Mouse (Mus musculus): ENCODE results near the gene Zfp202. TPM values are rescaled to one million over a fixed set of nuclear protein-coding genes. Genes with fewer than 3 reads are reported as not detected.

The Zfp202 gene
- polyA plus RNA-seq, 1 experiment from 2014 or later: 11.1 TPM

DNA sequence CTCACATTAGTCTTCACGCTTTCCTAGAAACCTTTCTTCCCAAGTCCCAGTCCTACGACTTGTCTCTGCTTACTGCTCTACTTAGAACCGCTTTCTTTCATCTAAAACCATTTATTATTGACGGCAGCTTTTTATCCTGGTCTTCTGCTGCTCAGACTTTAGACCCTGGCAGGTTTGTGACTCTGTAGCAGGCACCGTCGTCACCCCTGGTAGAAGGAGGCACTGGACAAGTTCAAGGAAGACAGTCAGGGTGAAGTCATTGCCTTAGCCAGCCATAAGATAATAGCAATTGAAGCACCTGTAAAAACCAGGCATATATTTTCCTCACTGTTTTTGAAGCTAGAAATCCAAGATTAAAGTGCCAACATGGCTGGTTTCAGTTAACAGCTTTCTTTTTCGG lies 43.1 kb downstream of the Zfp202 start:
- H3K4me2 ChIP-seq (replicated peaks): no peak overlapping the region
- no peak for DNase-seq (ENCODE audit: low spot score)
- no peaks in the 10 kb centered on the region for H3K27me3 ChIP-seq (ENCODE audit: control insufficient read depth, insufficient read depth, low read length)
- 86% methylated on average over 7 of the region's 7 CpGs for WGBS
- H3K27ac ChIP-seq: no peak overlapping the region
- H3K9me3 ChIP-seq (ENCODE audit: control insufficient read depth, low read length): peaks cover 4% of the 10 kb centered on the region; the same call in 1 of the 2 replicates
- H3K9ac ChIP-seq: no peak overlapping the region
- no peak overlapping the region for H3K4me3 ChIP-seq (replicated peaks; ENCODE audit: low read length)
- no peak for ATAC-seq (ENCODE audit: low FRiP score)
- H3K4me1 ChIP-seq (replicated peaks; ENCODE audit: control insufficient read depth, insufficient read depth, low read length): no peaks in the 10 kb centered on the region
- no peaks in the 10 kb centered on the region for H3K36me3 ChIP-seq (replicated peaks; ENCODE audit: control insufficient read depth, insufficient read depth)

DNA sequence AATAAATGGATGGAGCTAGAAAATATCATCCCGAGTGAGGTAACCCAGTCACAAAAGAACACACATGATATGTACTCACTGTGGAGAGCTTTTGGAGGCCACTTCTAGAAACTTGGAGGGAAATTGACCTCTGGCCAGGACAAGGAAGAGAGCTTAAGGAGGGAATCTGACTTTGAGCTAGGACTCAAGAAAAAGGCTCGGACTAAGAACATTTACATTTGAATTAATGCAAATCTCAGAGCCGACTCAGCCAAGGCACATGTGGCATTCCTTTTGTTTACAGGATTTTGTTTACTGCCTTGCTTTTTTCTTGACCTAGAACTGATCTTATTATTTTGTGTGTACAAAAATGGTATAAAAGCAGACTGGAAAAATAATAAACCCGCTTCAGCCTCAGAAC lies 47.6 kb downstream of the Zfp202 start:
- H3K4me2 ChIP-seq (replicated peaks): no peak overlapping the region
- H3K4me1 ChIP-seq (replicated peaks; ENCODE audit: control insufficient read depth, insufficient read depth, low read length): peaks cover 12% of the 10 kb centered on the region
- 21% methylated on average over 4 of the region's 4 CpGs for WGBS
- DNase-seq (ENCODE audit: low spot score): no peak
- no peaks in the 10 kb centered on the region for H3K36me3 ChIP-seq (replicated peaks; ENCODE audit: control insufficient read depth, insufficient read depth)
- no peak for ATAC-seq (ENCODE audit: low FRiP score)
- no peak overlapping the region for H3K9ac ChIP-seq
- no peak overlapping the region for H3K4me3 ChIP-seq (replicated peaks; ENCODE audit: low read length)
- H3K27me3 ChIP-seq (ENCODE audit: control insufficient read depth, insufficient read depth, low read length): no peaks in the 10 kb centered on the region
- H3K27ac ChIP-seq: no peak overlapping the region
- no peaks in the 10 kb centered on the region for H3K9me3 ChIP-seq (ENCODE audit: control insufficient read depth, low read length)

DNA sequence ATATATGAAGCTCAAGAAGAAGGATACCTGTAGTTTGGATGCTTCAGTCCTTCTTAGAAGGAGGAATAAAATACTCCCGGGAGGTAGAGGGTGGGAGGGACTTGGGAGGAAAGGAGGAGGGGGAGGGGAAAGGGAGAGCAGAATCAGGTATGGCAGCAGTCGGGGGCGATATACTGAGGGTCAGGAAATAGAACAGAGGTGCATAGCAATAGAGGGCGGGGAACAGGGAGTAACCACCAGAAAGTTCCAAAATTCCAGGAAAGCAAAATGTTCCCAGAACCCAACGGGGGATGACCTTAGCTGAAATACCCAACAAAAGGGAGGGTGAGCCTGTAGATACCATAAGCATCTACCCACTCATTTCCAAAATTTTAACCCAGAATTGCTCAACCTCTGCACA lies 48.2 kb downstream of the Zfp202 start:
- Histone ChIP-seq H3K9me3 (ENCODE audit: control insufficient read depth, low read length) (no peaks in the 10 kb centered on the region), H3K4me3 (replicated peaks; ENCODE audit: low read length) (no peak overlapping the region), H3K27me3 (ENCODE audit: control insufficient read depth, insufficient read depth, low read length) (no peaks in the 10 kb centered on the region), H3K36me3 (replicated peaks; ENCODE audit: control insufficient read depth, insufficient read depth) (no peaks in the 10 kb centered on the region), H3K9ac (no peak overlapping the region), H3K27ac (0 out of 2 replicates have a peak overlapping the region, but pooled peaks have one; percentile 7), H3K4me1 (replicated peaks; ENCODE audit: control insufficient read depth, insufficient read depth, low read length) (peaks cover 12% of the 10 kb centered on the region), H3K4me2 (replicated peaks) (peak overlapping the region; percentile 86; the same call in 1 of the 2 replicates)
- ATAC-seq (ENCODE audit: low FRiP score): no peak
- DNase-seq (ENCODE audit: low spot score): no peak
- WGBS: 30% methylated on average over 5 of the region's 5 CpGs

DNA sequence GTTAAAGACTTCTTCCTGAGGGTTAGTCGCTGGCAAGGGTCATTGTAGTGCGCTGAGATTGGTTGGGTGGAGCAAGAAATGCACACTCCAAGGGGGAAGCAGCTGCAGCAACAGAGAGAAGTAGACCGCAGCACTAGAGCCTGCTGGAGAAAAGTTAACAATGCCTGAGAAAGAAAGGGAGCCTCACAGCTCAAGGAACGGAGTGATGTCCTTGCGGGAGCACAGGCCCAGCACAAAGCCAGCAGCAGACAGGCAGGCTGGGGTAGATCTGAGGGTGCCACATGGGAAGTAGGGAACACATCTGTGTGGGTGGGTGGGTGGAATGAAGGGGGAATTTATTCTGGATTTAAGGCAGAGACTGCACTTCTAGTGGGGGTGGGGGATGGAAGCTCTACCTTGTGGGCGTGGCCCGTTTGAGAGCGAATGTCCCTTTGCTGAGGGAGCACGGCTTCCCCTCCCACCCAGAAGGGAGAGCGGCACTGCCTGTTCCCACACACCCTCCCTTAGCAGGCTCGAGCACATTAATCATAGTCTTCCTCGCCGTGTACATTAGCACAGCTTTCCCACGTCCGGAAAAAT lies 49.2 kb downstream of the Zfp202 start:
- DNase-seq (ENCODE audit: low spot score) (peak; percentile 72), ATAC-seq (ENCODE audit: low FRiP score) (peak; percentile 91)
- Histone ChIP-seq H3K4me2 (replicated peaks) (peak overlapping the region; percentile 86), H3K36me3 (replicated peaks; ENCODE audit: control insufficient read depth, insufficient read depth) (no peaks in the 10 kb centered on the region), H3K4me1 (replicated peaks; ENCODE audit: control insufficient read depth, insufficient read depth, low read length) (peaks cover 16% of the 10 kb centered on the region), H3K9ac (peak overlapping the region; percentile 74), H3K27me3 (ENCODE audit: control insufficient read depth, insufficient read depth, low read length) (no peaks in the 10 kb centered on the region), H3K4me3 (replicated peaks; ENCODE audit: low read length) (peak overlapping the region; percentile 39), H3K9me3 (ENCODE audit: control insufficient read depth, low read length) (no peaks in the 10 kb centered on the region), H3K27ac (peak overlapping the region; percentile 98)
- 0% methylated on average over 15 of the region's 15 CpGs for WGBS

DNA sequence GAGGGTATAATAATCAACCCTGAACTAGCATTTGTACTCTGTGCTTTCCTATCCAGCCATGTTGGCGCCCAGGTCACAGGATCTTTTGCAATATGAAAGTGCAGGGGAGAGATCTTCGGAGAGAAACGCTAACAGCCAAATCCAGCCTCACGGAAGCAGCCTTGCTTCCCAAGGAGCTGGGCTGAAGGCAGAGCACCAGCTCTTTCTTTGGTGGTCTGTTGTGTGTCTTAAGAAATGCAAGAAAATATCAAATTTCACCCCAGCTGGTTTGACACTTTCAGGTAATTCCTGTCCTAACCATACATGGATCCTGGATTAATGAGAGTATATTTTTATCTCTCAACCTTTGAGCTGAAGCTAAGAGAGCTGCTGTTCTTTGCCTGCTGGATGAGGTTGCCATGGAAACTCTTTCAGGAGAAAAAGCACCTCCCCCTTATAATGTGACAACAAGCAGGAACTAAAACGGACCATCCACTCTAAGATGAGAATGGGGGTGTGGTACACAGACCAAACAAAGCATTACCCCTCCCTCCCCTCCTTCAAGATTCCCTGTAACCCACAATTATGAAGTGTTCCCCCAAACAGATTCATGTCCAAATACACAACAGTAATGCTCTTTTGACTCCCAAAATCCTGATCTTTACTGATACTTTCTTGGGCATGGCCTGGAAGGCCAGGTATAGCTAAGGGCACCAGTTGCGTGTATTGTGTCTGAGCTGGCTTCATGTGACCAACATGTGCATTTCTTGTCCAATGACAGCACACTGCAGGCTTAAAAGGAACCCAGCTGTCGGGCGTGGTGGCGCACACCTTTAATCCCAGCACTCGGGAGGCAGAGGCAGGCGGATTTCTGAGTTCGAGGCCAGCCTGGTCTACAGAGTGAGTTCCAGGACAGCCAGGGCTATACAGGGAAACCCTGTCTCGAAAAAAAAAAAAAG lies 50.1 kb downstream of the Zfp202 start:
- H3K36me3 ChIP-seq (replicated peaks; ENCODE audit: control insufficient read depth, insufficient read depth): no peaks in the 10 kb centered on the region
- peak; percentile 79 for DNase-seq (ENCODE audit: low spot score)
- ATAC-seq (ENCODE audit: low FRiP score): peak; percentile 85
- H3K4me2 ChIP-seq (replicated peaks): peak overlapping the region; percentile 86
- peak overlapping the region; percentile 74 for H3K9ac ChIP-seq
- H3K9me3 ChIP-seq (ENCODE audit: control insufficient read depth, low read length): no peaks in the 10 kb centered on the region
- WGBS: 50% methylated on average over 13 of the region's 13 CpGs
- peak overlapping the region; percentile 98 for H3K27ac ChIP-seq
- peak overlapping the region; percentile 39 for H3K4me3 ChIP-seq (replicated peaks; ENCODE audit: low read length)
- H3K27me3 ChIP-seq (ENCODE audit: control insufficient read depth, insufficient read depth, low read length): no peaks in the 10 kb centered on the region
- peaks cover 16% of the 10 kb centered on the region for H3K4me1 ChIP-seq (replicated peaks; ENCODE audit: control insufficient read depth, insufficient read depth, low read length)

DNA sequence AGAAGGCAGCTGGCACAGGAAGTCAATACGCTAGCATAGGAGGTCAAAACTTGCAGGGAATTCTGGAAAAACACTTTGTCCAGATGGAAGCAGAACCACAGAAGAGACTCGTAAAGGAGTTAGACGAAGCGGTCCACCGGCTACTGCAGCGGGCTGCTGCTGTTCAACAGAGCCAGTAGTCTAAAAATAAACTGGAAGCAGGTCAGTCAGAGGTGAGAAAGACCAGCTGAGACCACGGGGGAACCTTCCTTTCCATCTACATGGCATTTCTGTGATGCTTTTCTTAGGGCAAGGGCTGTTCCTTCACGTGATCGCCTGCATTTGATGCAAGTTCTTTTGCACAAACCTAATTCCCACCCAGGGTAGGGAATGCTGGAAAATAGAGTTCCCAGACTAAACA lies 53.4 kb downstream of the Zfp202 start:
- Histone ChIP-seq H3K27me3 (ENCODE audit: control insufficient read depth, insufficient read depth, low read length) (no peaks in the 10 kb centered on the region), H3K27ac (peak overlapping the region; percentile 66), H3K36me3 (replicated peaks; ENCODE audit: control insufficient read depth, insufficient read depth) (no peaks in the 10 kb centered on the region), H3K4me3 (replicated peaks; ENCODE audit: low read length) (no peak overlapping the region), H3K4me2 (replicated peaks) (no peak overlapping the region), H3K9me3 (ENCODE audit: control insufficient read depth, low read length) (peaks cover 3% of the 10 kb centered on the region; the same call in 1 of the 2 replicates), H3K4me1 (replicated peaks; ENCODE audit: control insufficient read depth, insufficient read depth, low read length) (peaks cover 15% of the 10 kb centered on the region), H3K9ac (no peak overlapping the region)
- ATAC-seq (ENCODE audit: low FRiP score) (no peak), DNase-seq (ENCODE audit: low spot score) (no peak)
- 70% methylated on average over 9 of the region's 9 CpGs for WGBS

DNA sequence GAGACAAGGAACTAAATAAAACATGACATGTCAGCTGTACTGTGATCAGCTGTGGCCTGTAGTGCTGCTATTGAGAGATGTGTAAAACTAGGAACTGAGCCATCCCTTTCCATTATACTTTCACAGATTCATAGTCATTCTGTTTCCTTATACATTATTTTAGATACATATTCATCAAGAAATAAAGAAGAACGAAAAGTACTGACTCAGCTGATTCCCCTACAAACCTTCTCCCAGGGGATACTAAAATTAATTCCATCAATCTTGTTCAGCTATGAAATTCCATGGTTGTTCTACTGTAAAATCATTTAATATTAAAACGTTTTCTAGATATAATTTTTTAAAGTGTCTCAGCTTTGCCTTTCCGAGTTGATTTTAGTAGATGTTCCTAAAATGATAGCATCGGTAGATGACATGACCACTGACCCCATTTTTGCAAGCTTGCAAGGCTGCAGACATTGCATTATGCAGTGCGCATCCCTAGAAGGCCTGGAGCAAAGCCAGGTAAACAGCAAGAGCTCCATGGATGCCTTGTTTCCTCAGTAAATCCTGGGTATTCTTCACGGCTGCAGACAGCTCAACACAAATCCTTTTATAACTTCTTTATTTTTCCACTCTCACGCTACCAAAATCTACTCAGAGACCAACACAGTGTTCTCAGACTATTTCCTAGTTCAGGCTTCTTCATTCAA lies 54.0 kb downstream of the Zfp202 start:
- H3K27ac ChIP-seq: peak overlapping the region; percentile 66
- ATAC-seq (ENCODE audit: low FRiP score): no peak
- H3K9ac ChIP-seq: no peak overlapping the region
- H3K9me3 ChIP-seq (ENCODE audit: control insufficient read depth, low read length): peaks cover 3% of the 10 kb centered on the region; the same call in 1 of the 2 replicates
- no peak overlapping the region for H3K4me2 ChIP-seq (replicated peaks)
- no peak overlapping the region for H3K4me3 ChIP-seq (replicated peaks; ENCODE audit: low read length)
- no peaks in the 10 kb centered on the region for H3K27me3 ChIP-seq (ENCODE audit: control insufficient read depth, insufficient read depth, low read length)
- no peak for DNase-seq (ENCODE audit: low spot score)
- H3K36me3 ChIP-seq (replicated peaks; ENCODE audit: control insufficient read depth, insufficient read depth): no peaks in the 10 kb centered on the region
- peaks cover 8% of the 10 kb centered on the region for H3K4me1 ChIP-seq (replicated peaks; ENCODE audit: control insufficient read depth, insufficient read depth, low read length)
- WGBS: 52% methylated on average over 7 of the region's 7 CpGs

DNA sequence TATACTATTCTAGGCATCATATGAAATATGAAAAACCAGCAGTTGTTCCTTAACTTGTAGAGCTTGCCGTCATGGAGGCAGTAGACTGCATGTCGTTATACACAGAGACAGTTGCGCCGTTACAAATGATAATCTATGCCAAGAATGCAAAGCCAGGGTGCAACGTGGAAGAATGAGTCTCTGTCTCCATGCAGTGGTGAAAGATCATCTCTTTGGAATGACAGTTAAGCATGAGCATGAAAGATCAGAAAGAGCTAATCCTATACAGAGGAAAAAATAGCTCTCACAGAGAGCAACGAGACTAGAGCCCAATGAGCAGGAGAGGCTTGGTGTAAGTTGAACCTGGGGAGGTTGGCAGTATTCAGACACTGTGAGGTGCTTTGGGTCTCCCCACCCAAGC lies 54.6 kb downstream of the Zfp202 start:
- no peak overlapping the region for H3K4me2 ChIP-seq (replicated peaks)
- no peaks in the 10 kb centered on the region for H3K27me3 ChIP-seq (ENCODE audit: control insufficient read depth, insufficient read depth, low read length)
- peaks cover 3% of the 10 kb centered on the region; the same call in 1 of the 2 replicates for H3K9me3 ChIP-seq (ENCODE audit: control insufficient read depth, low read length)
- ATAC-seq (ENCODE audit: low FRiP score): no peak
- 67% methylated on average over 6 of the region's 6 CpGs for WGBS
- H3K9ac ChIP-seq: no peak overlapping the region
- DNase-seq (ENCODE audit: low spot score): no peak
- H3K27ac ChIP-seq: peak overlapping the region; percentile 66
- no peak overlapping the region for H3K4me3 ChIP-seq (replicated peaks; ENCODE audit: low read length)
- no peaks in the 10 kb centered on the region for H3K36me3 ChIP-seq (replicated peaks; ENCODE audit: control insufficient read depth, insufficient read depth)
- 0 out of 2 replicates have a peak, but pooled peaks cover 4% of the 10 kb centered on the region for H3K4me1 ChIP-seq (replicated peaks; ENCODE audit: control insufficient read depth, insufficient read depth, low read length)

DNA sequence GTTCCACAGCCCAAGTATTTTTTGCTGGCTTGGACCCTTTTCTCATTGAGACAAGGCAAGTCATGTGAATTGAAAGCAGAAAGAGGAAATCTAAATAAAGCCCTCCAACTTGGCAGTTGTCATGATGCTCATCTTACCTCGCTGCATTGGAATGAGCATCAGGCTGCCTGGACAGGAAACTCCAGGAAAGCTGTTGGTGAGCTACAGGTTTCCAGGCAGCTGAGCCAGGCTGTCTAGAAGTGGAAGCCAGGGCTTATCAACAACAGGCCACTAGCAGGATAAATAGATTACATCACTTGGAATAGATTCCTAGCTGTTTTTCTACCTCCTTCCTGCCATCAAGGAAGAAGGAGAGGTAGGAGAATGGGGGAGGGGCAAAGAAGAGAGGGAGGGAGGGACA lies 57.0 kb downstream of the Zfp202 start:
- Histone ChIP-seq H3K9me3 (ENCODE audit: control insufficient read depth, low read length) (peaks cover 3% of the 10 kb centered on the region; the same call in 1 of the 2 replicates), H3K27ac (no peak overlapping the region), H3K27me3 (ENCODE audit: control insufficient read depth, insufficient read depth, low read length) (no peaks in the 10 kb centered on the region), H3K9ac (no peak overlapping the region), H3K4me2 (replicated peaks) (no peak overlapping the region), H3K36me3 (replicated peaks; ENCODE audit: control insufficient read depth, insufficient read depth) (no peaks in the 10 kb centered on the region), H3K4me3 (replicated peaks; ENCODE audit: low read length) (no peak overlapping the region), H3K4me1 (replicated peaks; ENCODE audit: control insufficient read depth, insufficient read depth, low read length) (0 out of 2 replicates have a peak, but pooled peaks cover 4% of the 10 kb centered on the region)
- DNase-seq (ENCODE audit: low spot score) (no peak), ATAC-seq (ENCODE audit: low FRiP score) (no peak)
- WGBS: 83% methylated on average over 1 of the region's 1 CpGs

Data from hindbrain, embryonic 14.5 days (tissue).